Mouse (Mus musculus) heart, embryonic 10.5 days (tissue): ENCODE measurements around the gene Bri3. TPM values are rescaled to one million over a fixed set of nuclear protein-coding genes. Genes with fewer than 3 reads are reported as not detected.

Experiments
- DNase-seq: peaks from one replicate; pipeline ENCODE4 v3.0.0-alpha.2; 2017; ENCODE audit warnings: low spot score
- H3K27ac ChIP-seq: fragments of 300-500 bp; sonication (generic); 2 replicates; pipeline ENCODE4 v1.5.1; 2016; ENCODE audit warnings: mild to moderate bottlenecking
- H3K27me3 ChIP-seq: fragments of 300-500 bp; sonication (generic); 2 replicates; pipeline ENCODE4 v1.6.1; 2016; ENCODE audit warnings: mild to moderate bottlenecking; ENCODE audit not compliant: poor library complexity, insufficient read depth, severe bottlenecking
- H3K36me3 ChIP-seq: fragments of 300-500 bp; sonication (generic); 2 replicates; pipeline ENCODE4 v1.6.1; 2016; ENCODE audit warnings: mild to moderate bottlenecking, moderate library complexity
- H3K4me1 ChIP-seq: fragments of 300-500 bp; sonication (generic); 2 replicates; pipeline ENCODE4 v1.6.1; 2016; ENCODE audit warnings: mild to moderate bottlenecking
- H3K4me3 ChIP-seq: fragments of 300-500 bp; sonication (generic); 2 replicates; pipeline ENCODE4 v1.5.1; 2016; ENCODE audit warnings: mild to moderate bottlenecking, moderate library complexity
- H3K9me3 ChIP-seq: fragments of 300-500 bp; sonication (generic); 2 replicates; pipeline ENCODE4 v1.6.1; 2016; ENCODE audit warnings: mild to moderate bottlenecking, moderate library complexity
- WGBS: fragments of 180-500 bp; shearing (Covaris S2); methylation state at CpG from one replicate; pipeline ENCODE4 v1.1.7; 2016; 5-methylcytosine and 5-hydroxymethylcytosine counted together
- polyA plus RNA-seq: library from polyadenylated mRNA; unstranded; fragments of >200 nt; fragmentation: Nextera tagmentation; extraction: Ambion mirVana; gene quantifications from 2 replicates; pipeline ENCODE4 v1.2.1, GENCODE M21; 2016

The Bri3 gene
- polyA plus RNA-seq, 1 experiment from 2014 or later, result 110 TPM

DNA sequence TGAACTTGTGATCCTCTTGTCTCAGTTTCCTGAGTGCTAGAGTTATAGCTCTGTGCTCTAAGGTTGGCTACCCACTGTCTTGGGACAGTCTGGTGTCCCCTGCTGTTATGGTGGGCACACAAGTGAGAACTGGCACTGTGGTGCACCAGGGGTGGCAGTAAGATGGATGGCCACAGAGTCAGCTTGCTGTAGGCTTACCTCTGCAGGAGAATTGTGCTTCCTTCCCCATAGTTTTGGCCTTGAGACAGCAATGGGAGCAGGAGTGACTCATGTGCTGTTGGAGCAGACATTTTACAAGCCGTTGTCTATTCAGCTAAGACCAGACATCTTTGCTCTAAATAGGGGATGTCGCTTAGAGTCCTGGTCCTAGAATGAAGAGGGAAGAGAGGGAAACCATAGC, 149.9 kb downstream of the Bri3 start:
- no peaks in the 10 kb centered on the region for H3K27me3 ChIP-seq
- H3K27ac ChIP-seq, result no peak overlapping the region
- H3K4me3 ChIP-seq, result no peak overlapping the region
- no peaks in the 10 kb centered on the region for H3K9me3 ChIP-seq
- H3K36me3 ChIP-seq, result no peaks in the 10 kb centered on the region
- DNase-seq, result no peak
- WGBS, result 78% methylated on average over 2 of the region's 2 CpGs
- no peaks in the 10 kb centered on the region for H3K4me1 ChIP-seq

DNA sequence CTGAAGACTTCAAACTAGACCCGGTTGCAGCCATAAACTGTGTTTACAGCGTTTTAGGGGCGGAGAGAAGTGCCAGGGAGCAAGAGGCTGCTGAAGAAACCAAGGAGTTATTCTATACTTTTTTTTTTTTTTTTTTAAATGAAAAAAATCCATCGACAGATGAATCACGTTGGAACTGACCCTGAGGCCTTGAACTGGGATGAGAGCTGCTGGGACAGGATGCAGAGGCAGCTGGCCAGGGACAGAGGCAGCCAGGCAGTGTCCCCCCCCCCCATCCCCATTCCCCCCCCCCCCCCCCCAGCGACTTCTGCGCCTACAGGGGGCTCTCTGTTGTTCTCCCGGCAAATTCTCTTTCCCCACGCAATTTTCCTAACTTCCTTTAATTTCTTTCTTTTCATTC, 153.3 kb downstream of the Bri3 start:
- no peak for DNase-seq
- Histone ChIP-seq H3K36me3 (no peaks in the 10 kb centered on the region), H3K4me3 (no peak overlapping the region), H3K27ac (no peak overlapping the region), H3K9me3 (no peaks in the 10 kb centered on the region), H3K27me3 (no peaks in the 10 kb centered on the region), H3K4me1 (no peaks in the 10 kb centered on the region)
- WGBS, result 37% methylated on average over 5 of the region's 9 CpGs

DNA sequence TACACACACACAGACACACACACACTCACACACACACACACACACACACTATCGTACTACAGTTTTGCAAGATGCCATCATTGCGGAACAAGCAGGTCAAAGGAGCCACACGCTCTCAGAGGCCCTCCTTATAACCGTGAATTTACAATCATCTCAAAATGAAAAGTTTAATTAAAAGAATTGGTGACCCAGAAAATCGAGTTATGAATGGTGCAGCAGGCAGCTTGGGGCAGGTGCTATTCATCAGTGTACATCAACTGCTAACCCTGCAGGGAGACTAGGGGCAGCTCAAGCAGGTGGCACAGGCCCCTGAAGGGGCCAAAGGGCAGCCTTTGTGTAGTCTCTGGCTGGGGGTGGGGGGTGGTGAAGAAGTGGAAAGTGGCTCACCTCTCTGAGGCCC, 156.6 kb downstream of the Bri3 start:
- WGBS, result 83% methylated on average over 5 of the region's 5 CpGs
- Histone ChIP-seq H3K27me3 (no peaks in the 10 kb centered on the region), H3K4me1 (no peaks in the 10 kb centered on the region), H3K4me3 (no peak overlapping the region), H3K9me3 (no peaks in the 10 kb centered on the region), H3K36me3 (no peaks in the 10 kb centered on the region), H3K27ac (no peak overlapping the region)
- no peak for DNase-seq

DNA sequence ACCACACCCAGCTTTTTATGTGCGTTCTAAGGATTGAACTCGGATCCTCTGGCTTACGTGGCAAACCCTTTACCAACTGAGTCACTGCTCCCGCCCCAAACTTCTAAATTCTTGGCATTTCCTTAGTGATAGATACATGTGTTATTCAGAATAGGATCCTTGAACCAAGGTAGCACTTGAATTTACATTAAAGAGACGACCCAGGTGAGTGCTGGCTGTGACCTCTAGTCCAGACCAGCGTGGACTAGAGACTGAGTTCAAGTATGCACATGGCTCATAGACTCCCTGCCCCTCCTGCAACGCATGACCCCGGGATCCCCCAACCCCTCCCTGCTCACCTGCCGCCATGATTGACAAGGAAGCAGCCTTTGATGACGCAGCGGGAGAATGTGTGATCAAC, 162.0 kb downstream of the Bri3 start:
- H3K4me1 ChIP-seq, result no peaks in the 10 kb centered on the region
- no peaks in the 10 kb centered on the region for H3K9me3 ChIP-seq
- 86% methylated on average over 11 of the region's 11 CpGs for WGBS
- H3K4me3 ChIP-seq, result no peak overlapping the region
- H3K36me3 ChIP-seq, result no peaks in the 10 kb centered on the region
- no peaks in the 10 kb centered on the region for H3K27me3 ChIP-seq
- no peak overlapping the region for H3K27ac ChIP-seq
- no peak for DNase-seq

DNA sequence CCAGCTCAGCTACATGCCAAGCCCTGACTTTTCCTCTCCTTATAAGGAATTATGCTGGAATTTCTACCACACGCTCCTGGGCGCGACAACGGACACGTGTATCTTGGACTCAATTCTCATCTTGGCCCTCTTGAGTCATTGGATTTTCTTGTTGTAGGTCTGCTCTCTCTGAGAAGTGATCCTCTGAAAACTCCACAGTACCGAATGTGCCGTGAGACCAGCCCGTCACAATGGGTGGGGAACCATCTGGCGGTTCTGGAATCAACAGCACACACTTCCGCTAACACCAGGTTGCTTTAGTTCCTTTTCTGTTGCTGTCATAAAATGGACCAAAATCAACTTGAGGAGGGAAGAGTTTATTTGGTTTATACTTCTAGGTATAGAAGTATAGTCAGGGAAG, 166.4 kb downstream of the Bri3 start:
- Histone ChIP-seq H3K27ac (no peak overlapping the region), H3K4me3 (no peak overlapping the region), H3K9me3 (no peaks in the 10 kb centered on the region), H3K36me3 (no peaks in the 10 kb centered on the region), H3K27me3 (no peaks in the 10 kb centered on the region), H3K4me1 (no peaks in the 10 kb centered on the region)
- WGBS, result 92% methylated on average over 10 of the region's 10 CpGs
- no peak for DNase-seq

DNA sequence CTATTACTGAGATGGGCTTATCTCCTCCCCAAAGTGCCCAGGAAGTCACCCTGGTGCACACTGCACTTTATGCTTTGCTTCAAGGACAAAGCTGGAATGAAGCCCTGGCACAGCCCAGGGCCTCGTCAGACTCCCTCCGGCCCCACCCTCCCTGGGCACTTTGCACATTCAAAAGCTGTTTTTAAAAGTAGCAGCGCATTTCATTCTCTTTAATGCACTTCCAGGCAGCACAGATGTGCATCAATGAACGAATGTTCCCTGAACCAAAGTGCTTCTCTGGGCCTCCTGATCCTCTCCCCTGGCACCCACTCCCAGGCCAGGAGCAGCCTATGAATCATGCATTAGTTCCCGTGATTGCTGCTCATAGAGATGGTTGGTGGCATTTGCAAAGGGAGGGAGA, 167.5 kb downstream of the Bri3 start:
- 65% methylated on average over 5 of the region's 5 CpGs for WGBS
- H3K36me3 ChIP-seq, result no peaks in the 10 kb centered on the region
- no peaks in the 10 kb centered on the region for H3K4me1 ChIP-seq
- H3K4me3 ChIP-seq, result no peak overlapping the region
- no peak overlapping the region for H3K27ac ChIP-seq
- no peaks in the 10 kb centered on the region for H3K9me3 ChIP-seq
- H3K27me3 ChIP-seq, result no peaks in the 10 kb centered on the region
- DNase-seq, result no peak

DNA sequence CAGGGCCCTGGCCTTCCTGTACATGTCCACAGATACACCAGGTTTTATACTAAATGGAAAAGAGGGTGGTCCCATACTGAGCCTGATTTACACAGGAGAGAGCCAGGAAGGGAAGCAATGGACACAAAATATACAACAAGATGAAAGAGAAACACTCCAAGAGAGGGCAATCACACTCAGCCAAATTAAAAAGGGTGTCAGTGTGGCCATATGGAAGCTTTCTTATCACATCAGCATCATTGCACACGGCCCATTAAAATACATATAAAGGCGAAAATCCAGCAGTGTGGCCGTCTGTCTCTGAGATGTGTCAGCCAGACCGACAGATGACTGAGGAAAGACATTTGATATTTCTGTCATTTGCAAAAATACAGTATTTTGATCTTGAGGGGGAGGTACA, 168.5 kb downstream of the Bri3 start:
- Histone ChIP-seq H3K9me3 (no peaks in the 10 kb centered on the region), H3K36me3 (no peaks in the 10 kb centered on the region), H3K27me3 (no peaks in the 10 kb centered on the region), H3K4me1 (no peaks in the 10 kb centered on the region), H3K4me3 (no peak overlapping the region), H3K27ac (no peak overlapping the region)
- WGBS, result 77% methylated on average over 4 of the region's 4 CpGs
- no peak for DNase-seq

DNA sequence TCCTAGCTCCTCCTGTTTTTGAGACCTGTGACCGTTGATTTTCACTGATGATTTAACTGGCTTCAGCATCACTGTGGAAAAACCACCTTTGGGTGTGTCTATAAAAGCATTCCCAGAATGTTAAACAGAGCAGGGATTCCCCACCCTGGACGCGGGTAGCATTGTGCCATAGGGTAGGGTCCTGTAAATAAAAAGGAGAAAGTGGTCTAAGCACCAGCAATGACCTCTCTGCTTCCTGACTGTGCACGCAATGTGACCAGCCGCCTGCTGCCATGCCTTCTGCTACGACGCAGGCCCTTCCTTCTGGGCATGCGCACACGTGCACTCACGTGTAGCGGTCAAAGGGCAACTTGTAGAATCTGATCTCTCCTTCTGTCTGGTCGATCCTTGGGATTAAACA, 174.2 kb downstream of the Bri3 start:
- no peaks in the 10 kb centered on the region for H3K9me3 ChIP-seq
- no peak overlapping the region for H3K27ac ChIP-seq
- H3K36me3 ChIP-seq, result no peaks in the 10 kb centered on the region
- H3K4me3 ChIP-seq, result no peak overlapping the region
- DNase-seq, result no peak
- WGBS, result 90% methylated on average over 12 of the region's 12 CpGs
- H3K27me3 ChIP-seq, result no peaks in the 10 kb centered on the region
- H3K4me1 ChIP-seq, result no peaks in the 10 kb centered on the region

DNA sequence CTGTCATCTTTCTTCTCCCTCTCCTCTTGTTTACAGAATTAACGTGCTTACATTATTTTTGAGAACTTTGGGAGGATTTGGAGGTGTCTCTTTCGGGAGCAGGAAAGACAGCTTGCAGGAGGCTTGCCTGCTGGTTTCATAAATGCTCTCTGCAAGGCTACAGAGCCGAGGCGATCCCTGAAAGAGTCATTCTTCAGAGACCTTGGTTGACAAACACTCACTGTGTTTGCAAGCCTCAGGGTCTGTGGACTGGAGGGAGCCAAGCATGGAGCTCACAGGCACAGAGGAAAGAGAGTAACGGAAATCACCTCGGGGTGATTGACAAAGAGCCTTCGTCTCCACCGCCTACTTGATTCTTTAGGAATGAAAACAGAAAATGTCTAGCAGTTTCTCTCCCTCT, 175.8 kb downstream of the Bri3 start:
- no peak overlapping the region for H3K4me3 ChIP-seq
- 79% methylated on average over 8 of the region's 8 CpGs for WGBS
- H3K27ac ChIP-seq, result no peak overlapping the region
- no peaks in the 10 kb centered on the region for H3K9me3 ChIP-seq
- no peaks in the 10 kb centered on the region; the same call in 1 of the 2 replicates for H3K27me3 ChIP-seq
- no peaks in the 10 kb centered on the region for H3K4me1 ChIP-seq
- DNase-seq, result no peak
- no peaks in the 10 kb centered on the region for H3K36me3 ChIP-seq

DNA sequence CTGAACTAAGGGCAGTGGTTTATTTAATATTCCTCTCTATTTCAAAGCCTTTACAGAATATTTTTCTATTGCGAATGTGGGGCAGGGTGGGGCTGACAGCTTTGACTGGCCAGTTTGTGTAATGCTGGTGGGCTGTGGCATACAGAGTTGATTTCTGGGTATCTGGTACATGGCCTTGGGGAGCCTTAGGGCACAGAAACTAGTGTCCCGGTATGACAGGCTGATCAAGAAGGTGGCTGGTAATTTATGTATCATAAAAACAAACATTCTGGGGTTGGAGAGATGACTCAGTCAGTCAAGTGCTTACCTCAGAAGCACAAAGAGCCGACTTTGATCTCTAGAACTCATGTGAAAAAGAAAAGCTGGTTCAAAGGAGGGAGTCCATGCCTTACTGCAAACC, 182.5 kb downstream of the Bri3 start:
- H3K27me3 ChIP-seq, result no peaks in the 10 kb centered on the region; the same call in 1 of the 2 replicates
- no peak overlapping the region for H3K4me3 ChIP-seq
- H3K9me3 ChIP-seq, result no peaks in the 10 kb centered on the region
- 77% methylated on average over 3 of the region's 3 CpGs for WGBS
- no peaks in the 10 kb centered on the region for H3K4me1 ChIP-seq
- no peaks in the 10 kb centered on the region for H3K36me3 ChIP-seq
- no peak overlapping the region for H3K27ac ChIP-seq
- no peak for DNase-seq

DNA sequence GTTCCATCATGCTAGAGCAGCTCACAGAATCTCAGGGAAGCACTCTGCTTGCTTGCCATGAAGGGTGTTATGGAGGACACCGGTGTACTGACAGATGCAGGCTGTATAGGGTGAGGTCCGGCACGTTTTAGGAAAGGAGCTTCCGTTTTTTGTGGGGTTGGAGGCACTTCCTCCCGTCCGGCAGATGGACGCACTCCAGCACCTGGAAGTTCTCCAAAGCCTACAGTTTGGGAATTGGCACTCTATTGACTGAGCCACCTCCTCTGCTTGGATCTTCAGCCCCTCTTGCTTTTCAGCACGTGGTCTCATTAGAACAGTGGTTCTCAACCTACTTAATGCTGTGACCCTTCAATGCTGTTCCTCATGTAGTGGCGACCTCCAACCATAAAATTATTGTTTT, 183.6 kb downstream of the Bri3 start:
- DNase-seq, result no peak
- WGBS, result 75% methylated on average over 9 of the region's 9 CpGs

DNA sequence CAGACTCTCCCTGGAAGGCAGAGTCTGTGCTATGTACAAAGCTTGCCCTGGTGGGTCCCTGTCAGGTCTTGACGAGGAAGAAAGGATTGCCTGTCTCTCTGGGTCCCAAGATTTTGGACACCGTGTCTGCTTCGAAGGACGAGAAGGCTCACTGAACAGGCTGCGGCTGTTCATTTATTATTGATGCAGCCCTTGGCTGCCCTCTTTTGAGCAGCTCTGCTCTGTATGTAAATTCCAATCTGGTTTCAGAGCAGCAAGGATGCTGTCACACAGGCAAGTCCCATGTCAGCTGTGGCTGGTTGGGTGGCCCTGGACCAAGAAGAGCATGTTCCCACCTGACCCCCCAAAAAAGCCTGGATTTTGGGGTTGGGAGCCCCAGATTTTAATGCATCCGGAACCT, 187.2 kb downstream of the Bri3 start:
- no peak for DNase-seq
- Histone ChIP-seq H3K9me3 (no peaks in the 10 kb centered on the region), H3K4me3 (no peak overlapping the region), H3K27me3 (no peaks in the 10 kb centered on the region), H3K4me1 (no peaks in the 10 kb centered on the region), H3K27ac (no peak overlapping the region), H3K36me3 (no peaks in the 10 kb centered on the region)
- WGBS, result 75% methylated on average over 6 of the region's 6 CpGs

More for the DNA sequence above, 183.6 kb downstream of the Bri3 start:
- no peak overlapping the region for H3K27ac ChIP-seq
- no peaks in the 10 kb centered on the region for H3K36me3 ChIP-seq
- H3K27me3 ChIP-seq, result no peaks in the 10 kb centered on the region; the same call in 1 of the 2 replicates
- H3K9me3 ChIP-seq, result no peaks in the 10 kb centered on the region
- H3K4me3 ChIP-seq, result no peak overlapping the region
- H3K4me1 ChIP-seq, result no peaks in the 10 kb centered on the region

DNA sequence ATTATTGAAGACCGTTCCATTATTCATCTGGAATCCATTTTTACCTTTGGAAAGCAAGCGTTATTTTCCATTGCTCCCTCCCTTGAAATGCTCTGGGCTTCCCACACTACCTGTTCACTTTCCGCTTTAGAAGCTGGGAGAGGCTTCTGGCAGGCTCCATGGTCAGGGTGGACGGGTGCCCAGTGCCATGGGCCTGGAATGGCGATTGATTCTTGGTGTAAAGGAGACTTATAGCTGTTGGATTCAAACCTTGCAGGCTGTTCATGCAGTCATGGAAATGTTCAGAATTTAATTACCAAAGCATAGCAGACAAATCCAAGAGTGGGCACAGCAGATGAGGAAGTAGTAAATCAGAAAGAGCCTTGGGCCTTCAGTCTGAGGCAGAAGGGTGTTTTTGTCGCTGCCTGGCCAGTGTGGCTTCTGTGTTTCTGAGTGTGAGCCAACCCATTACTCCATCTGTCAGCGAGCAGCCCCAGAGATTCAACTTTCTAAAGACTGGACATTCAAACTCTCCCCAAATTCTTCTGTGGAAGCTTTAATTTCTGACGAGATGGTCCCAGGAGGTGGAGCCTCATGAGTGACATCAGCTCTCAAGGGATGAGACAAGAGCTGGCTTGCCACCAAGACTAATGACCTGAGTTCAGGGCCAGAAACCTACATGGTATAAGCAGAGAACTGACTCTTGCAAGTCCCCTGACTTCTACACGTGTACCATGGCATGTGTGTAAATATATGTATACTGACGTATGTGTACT, 195.2 kb downstream of the Bri3 start:
- no peaks in the 10 kb centered on the region for H3K36me3 ChIP-seq
- DNase-seq, result no peak
- no peaks in the 10 kb centered on the region for H3K9me3 ChIP-seq
- H3K27ac ChIP-seq, result no peak overlapping the region
- no peak overlapping the region for H3K4me3 ChIP-seq
- no peaks in the 10 kb centered on the region for H3K4me1 ChIP-seq
- H3K27me3 ChIP-seq, result no peaks in the 10 kb centered on the region
- WGBS, result 77% methylated on average over 10 of the region's 10 CpGs

DNA sequence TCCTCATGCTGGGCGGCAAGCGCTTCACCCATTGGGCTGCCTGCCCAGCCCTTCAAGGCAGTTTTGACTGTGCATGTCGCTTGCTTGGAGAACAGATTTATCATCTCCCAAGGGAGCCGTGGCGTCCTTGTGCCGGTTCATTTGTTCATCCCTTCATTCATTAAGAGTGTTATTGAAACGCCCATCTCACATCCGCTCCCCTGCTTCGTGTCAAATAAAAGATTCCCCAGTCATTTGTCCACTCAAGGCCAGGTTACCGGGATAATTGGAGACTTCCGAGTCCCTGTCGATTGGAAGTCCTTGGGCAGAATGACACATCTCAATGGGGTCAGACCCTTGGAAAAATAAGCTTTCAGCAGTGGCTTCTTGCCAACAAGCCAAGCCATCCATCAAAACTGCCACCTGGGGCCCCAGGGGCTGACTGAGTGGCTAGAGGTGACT, 197.6 kb downstream of the Bri3 start:
- no peak overlapping the region for H3K4me3 ChIP-seq
- WGBS, result 71% methylated on average over 12 of the region's 12 CpGs

More for the DNA sequence above, 197.6 kb downstream of the Bri3 start:
- Histone ChIP-seq H3K9me3 (no peaks in the 10 kb centered on the region), H3K36me3 (no peaks in the 10 kb centered on the region), H3K4me1 (no peaks in the 10 kb centered on the region), H3K27ac (no peak overlapping the region), H3K27me3 (no peaks in the 10 kb centered on the region)
- no peak for DNase-seq
